Mouse (Mus musculus) embryonic facial prominence, embryonic 13.5 days (tissue): ENCODE data around the gene N4bp3. TPM values are rescaled to one million over a fixed set of nuclear protein-coding genes. Genes with fewer than 3 reads are reported as not detected.

Source experiments
- ATAC-seq: fragments of 200-750 bp; cut with Nextera tagmentation; 2 replicates; pipeline ENCODE4 v1.8.0; 2017; ENCODE audit warnings: low read depth; ENCODE audit not compliant: insufficient number of reproducible peaks, insufficient read depth, low FRiP score, low TSS enrichment
- H3K27ac ChIP-seq: fragments of 300-500 bp; sonication (generic); 2 replicates; pipeline ENCODE4 v1.5.1; 2015; ENCODE audit warnings: moderate library complexity, mild to moderate bottlenecking, inconsistent platforms
- H3K27me3 ChIP-seq: fragments of 300-500 bp; sonication (generic); 2 replicates; pipeline ENCODE4 v1.6.1; 2015; ENCODE audit warnings: mild to moderate bottlenecking, inconsistent platforms
- H3K36me3 ChIP-seq: fragments of 300-500 bp; sonication (generic); 2 replicates; pipeline ENCODE4 v1.6.1; 2015; ENCODE audit warnings: mild to moderate bottlenecking, inconsistent platforms
- H3K4me1 ChIP-seq: fragments of 300-500 bp; sonication (generic); 2 replicates; pipeline ENCODE4 v1.6.1; 2015; ENCODE audit warnings: inconsistent platforms
- H3K4me2 ChIP-seq: fragments of 300-500 bp; sonication (generic); 2 replicates; pipeline ENCODE4 v1.6.1; 2015; ENCODE audit warnings: moderate library complexity, mild to moderate bottlenecking, inconsistent platforms
- H3K4me3 ChIP-seq: fragments of 300-500 bp; sonication (generic); 2 replicates; pipeline ENCODE4 v1.5.1; 2015; ENCODE audit warnings: mild to moderate bottlenecking, inconsistent platforms
- H3K9ac ChIP-seq: fragments of 300-500 bp; sonication (generic); 2 replicates; pipeline ENCODE4 v1.6.1; 2015; ENCODE audit warnings: mild to moderate bottlenecking, inconsistent platforms
- H3K9me3 ChIP-seq: fragments of 300-500 bp; sonication (generic); 2 replicates; pipeline ENCODE4 v1.6.1; 2016; ENCODE audit warnings: inconsistent platforms
- WGBS: fragments of 180-500 bp; shearing (Covaris S2); methylation state at CpG from one replicate; pipeline ENCODE4 v1.1.7; 2015; ENCODE audit warnings: mixed read lengths; 5-methylcytosine and 5-hydroxymethylcytosine counted together
- polyA plus RNA-seq: library from polyadenylated mRNA; unstranded; fragments of >200 nt; fragmentation: Nextera tagmentation; extraction: Ambion mirVana; gene quantifications from 2 replicates; pipeline ENCODE4 v1.2.1, GENCODE M21; 2015

N4bp3 gene
- polyA plus RNA-seq, 1 experiment from 2014 or later: 21.2 TPM

- Histone ChIP-seq H3K9me3 (no peaks in the 10 kb centered on the region), H3K4me1 (no peaks in the 10 kb centered on the region), H3K27me3 (no peaks in the 10 kb centered on the region), H3K4me2 (no peak overlapping the region), H3K9ac (no peak overlapping the region), H3K4me3 (no peak overlapping the region), H3K27ac (no peak overlapping the region), H3K36me3 (peaks cover 97% of the 10 kb centered on the region)
- WGBS: 91% methylated on average over 4 of the region's 4 CpGs
- no peak for ATAC-seq
Observed at GRCm38 (mm10) chr11:51593368-51593767, 57.3 kb downstream of the N4bp3 start.

Other genes starting within 250 kb of the N4bp3 start
- gene Phykpl, start 66.1 kb downstream of the N4bp3 start, polyA plus RNA-seq: 19.0 and 21.3 TPM in 2 replicates
- gene Hnrnpab, start 44.0 kb downstream of the N4bp3 start, polyA plus RNA-seq: 458 and 524 TPM in 2 replicates
- gene Nhp2, start 31.1 kb downstream of the N4bp3 start, polyA plus RNA-seq: 135 and 151 TPM in 2 replicates
- 49.3 and 49.9 TPM in 2 replicates for gene Rmnd5b, start 14.9 kb downstream of the N4bp3 start, polyA plus RNA-seq
- 2.6 and 3.4 TPM in 2 replicates for gene D930048N14Rik, start 112 bp upstream of the N4bp3 start, polyA plus RNA-seq
- gene 0610009B22Rik, start 38.0 kb upstream of the N4bp3 start, polyA plus RNA-seq: 87.7 and 102 TPM in 2 replicates
- 15.3 and 18.3 TPM in 2 replicates for gene Sec24a, start 112.8 kb upstream of the N4bp3 start, polyA plus RNA-seq
- 89.3 and 96.5 TPM in 2 replicates for gene Sar1b, start 112.8 kb upstream of the N4bp3 start, polyA plus RNA-seq
- gene Jade2, start 206.8 kb upstream of the N4bp3 start, polyA plus RNA-seq: 2.7 and 3.1 TPM in 2 replicates